Mouse (Mus musculus) adrenal gland, postnatal 36 days (tissue): ENCODE data around the gene Qk. TPM values are rescaled to one million over a fixed set of nuclear protein-coding genes. Genes with fewer than 3 reads are reported as not detected.

Experiments used
- DNase-seq, 2 experiments: peaks; one replicate each; pipeline ENCODE4 v3.0.0; 2021; ENCODE audit warnings: mixed read lengths in 1 of 2
- total RNA-seq, 2 experiments: library from RNA; stranded (reverse); gene quantifications; 2 replicates each; pipeline ENCODE4 v1.2.3; 2021

Qk gene
- total RNA-seq, 2 experiments from 2014 or later = 181 to 254 TPM

GRCm38 (mm10) chr17:10326596-10327045 is 7.0 kb upstream of the Qk start:
- DNase-seq = peak; percentile 85 to 86

- no peak for DNase-seq
Observed at GRCm38 (mm10) chr17:10325921-10326320, 6.3 kb upstream of the Qk start.

GRCm38 (mm10) chr17:10321754-10322153 is 2.1 kb upstream of the Qk start:
- no peak for DNase-seq

GRCm38 (mm10) chr17:10321092-10321491 is 1.4 kb upstream of the Qk start:
- no peak for DNase-seq

- no peak for DNase-seq
Observed at GRCm38 (mm10) chr17:10320456-10320790, 769 bp upstream of the Qk start.

- DNase-seq = no peak
Observed at GRCm38 (mm10) chr17:10319431-10319684, 296 bp downstream of the Qk start.

GRCm38 (mm10) chr17:10318561-10319430 is 858 bp downstream of the Qk start:
- DNase-seq = peak; percentile 87 to 89

GRCm38 (mm10) chr17:10317981-10318551 is 1.6 kb downstream of the Qk start:
- DNase-seq = peak; percentile 72 to 80

GRCm38 (mm10) chr17:10317186-10317585 is 2.5 kb downstream of the Qk start:
- peak; percentile 25 to 71 for DNase-seq

GRCm38 (mm10) chr17:10316446-10316845 is 3.2 kb downstream of the Qk start:
- no peak for DNase-seq

GRCm38 (mm10) chr17:10310046-10310445 is 9.6 kb downstream of the Qk start:
- DNase-seq = no peak

- no peak for DNase-seq
Observed at GRCm38 (mm10) chr17:10309135-10309623, 10.5 kb downstream of the Qk start.

- DNase-seq = no peak
Observed at GRCm38 (mm10) chr17:10306424-10306823, 13.2 kb downstream of the Qk start.

- DNase-seq = no peak
Observed at GRCm38 (mm10) chr17:10304001-10304400, 15.7 kb downstream of the Qk start.

GRCm38 (mm10) chr17:10300968-10301795 is 18.5 kb downstream of the Qk start:
- no peak for DNase-seq

GRCm38 (mm10) chr17:10299396-10299795 is 20.3 kb downstream of the Qk start:
- DNase-seq = no peak

GRCm38 (mm10) chr17:10292520-10292919 is 27.1 kb downstream of the Qk start:
- no peak for DNase-seq

GRCm38 (mm10) chr17:10284772-10285171 is 34.9 kb downstream of the Qk start:
- no peak for DNase-seq

GRCm38 (mm10) chr17:10279532-10279931 is 40.1 kb downstream of the Qk start:
- DNase-seq = no peak

GRCm38 (mm10) chr17:10269518-10269917 is 50.1 kb downstream of the Qk start:
- no peak for DNase-seq

GRCm38 (mm10) chr17:10268468-10268867 is 51.2 kb downstream of the Qk start:
- DNase-seq = peak; percentile 20 to 39

- DNase-seq = no peak
Observed at GRCm38 (mm10) chr17:10266207-10266606, 53.4 kb downstream of the Qk start.
